Mouse (Mus musculus) kidney, adult 18-20 months (tissue): ENCODE results near the gene Rtn4rl1.

Experiments
- DNase-seq: peaks from one replicate; pipeline ENCODE4 v3.0.0; 2021

Gene Rtn4rl1

GRCm38 (mm10) chr11:75214081-75214950, 20.7 kb downstream of the Rtn4rl1 start:
- DNase-seq = peak; percentile 49

DNA sequence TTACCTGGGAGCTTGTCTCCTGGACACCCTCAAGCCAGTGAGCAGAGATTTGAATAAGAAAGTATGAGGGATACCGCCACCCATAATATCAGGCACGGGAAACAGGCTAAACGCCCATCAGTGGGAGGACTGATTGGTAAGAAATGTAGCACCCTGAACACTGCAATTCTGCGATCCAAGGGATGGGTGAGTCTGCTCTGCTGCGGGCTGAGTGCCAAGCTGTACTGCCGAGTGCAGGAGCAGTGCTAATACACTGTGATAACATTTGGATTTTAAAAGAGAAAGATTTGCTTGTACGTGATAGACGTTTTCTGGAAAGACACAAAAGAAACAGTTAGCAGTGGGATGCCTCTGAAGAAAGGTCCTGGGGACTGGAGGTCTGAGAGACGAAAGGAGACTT, 26.5 kb downstream of the Rtn4rl1 start:
- no peak for DNase-seq

DNA sequence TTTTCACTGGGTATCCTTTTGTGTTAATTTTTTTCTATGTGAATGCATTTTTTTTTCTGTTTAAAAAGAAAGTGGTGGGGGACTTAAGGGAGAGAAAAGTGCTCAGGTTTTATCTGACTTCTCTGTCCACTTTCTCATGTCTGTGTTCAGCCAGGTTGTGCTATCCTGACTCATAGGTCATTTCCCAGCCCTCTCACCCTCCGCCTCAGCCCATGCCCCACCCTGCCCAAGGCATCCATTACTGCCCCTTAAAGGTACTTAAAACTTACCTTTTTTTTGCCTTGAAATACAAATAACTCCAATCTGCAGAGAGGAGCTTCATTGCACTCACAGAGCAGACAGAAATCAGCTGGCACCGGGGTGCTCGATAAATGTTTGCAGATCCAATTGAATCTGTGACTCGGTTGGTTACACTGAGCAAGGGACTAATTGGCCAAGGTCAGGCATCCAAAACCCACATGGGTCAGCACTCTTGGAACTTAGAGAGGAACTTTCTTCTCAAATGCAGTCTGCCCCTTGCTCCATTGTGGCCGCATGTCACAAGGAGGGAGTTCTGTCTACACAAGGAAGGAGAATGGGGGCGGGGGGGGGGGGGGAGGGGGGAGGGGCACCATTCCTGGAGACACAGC, 27.0 kb downstream of the Rtn4rl1 start:
- DNase-seq = no peak

DNA sequence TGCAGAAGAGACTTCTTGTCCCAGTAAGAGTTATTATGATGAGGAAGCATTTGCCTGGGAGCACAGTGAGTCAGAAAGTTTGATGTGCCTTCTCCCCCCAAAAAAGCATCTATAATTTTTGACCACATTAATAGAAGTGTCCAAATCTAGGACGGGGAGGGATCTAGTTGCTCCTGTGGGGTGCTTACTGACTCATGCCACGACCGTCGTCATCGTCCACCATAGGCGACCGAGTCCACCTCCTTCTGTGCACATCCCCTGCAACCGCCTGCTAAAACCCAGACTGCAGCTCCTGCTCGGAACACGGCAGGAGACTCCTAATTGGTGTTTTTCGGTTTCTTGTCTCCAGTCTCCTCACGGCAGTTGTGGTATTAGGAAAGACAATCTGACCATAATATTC, 30.5 kb downstream of the Rtn4rl1 start:
- no peak for DNase-seq

GRCm38 (mm10) chr11:75224835-75225234, 31.3 kb downstream of the Rtn4rl1 start:
- no peak for DNase-seq

DNA sequence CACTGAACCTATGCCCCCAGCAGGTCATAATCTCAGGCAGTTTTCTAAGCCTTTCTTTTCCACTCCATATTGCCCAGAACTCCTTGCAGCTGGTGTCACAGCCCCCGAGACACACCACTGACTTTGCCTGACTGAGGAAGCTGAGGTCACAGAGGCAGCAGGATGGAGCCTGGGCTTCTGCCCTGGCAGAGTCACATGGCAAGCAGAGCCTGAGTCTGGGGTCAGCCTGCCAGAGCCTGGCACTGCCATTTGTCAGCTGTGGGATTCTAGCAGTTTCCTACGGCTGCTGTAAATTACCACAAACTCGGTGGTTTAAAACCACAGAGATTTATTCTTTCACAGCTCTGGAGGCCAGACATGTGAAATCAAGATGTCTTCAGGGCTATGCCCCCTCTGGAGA, 34.0 kb downstream of the Rtn4rl1 start:
- DNase-seq = no peak

GRCm38 (mm10) chr11:75229289-75229688, 35.7 kb downstream of the Rtn4rl1 start:
- DNase-seq = no peak

DNA sequence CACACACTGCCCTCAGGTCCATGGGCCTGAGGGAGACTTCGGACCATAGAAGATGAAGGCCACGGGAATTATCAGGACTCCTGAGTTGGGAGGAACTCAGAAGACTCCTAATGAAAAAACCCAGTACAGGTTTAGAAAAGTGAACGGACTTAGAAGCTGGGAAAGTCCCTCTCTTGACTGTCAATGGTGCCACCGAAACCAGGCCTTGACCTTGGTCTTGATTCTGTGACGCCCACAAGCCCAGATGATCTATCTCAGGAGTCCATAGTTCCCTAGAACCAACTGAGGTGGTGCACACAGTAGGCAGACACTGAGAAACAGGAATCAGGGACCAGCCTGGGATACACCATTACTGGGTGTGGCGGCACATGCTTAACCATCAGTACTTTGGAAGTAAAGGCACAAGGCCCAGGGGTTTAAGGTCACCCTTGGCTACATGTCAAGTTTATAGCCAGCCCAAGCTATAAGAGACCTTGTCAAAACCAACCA, 36.7 kb downstream of the Rtn4rl1 start:
- no peak for DNase-seq

- peak; percentile 81 for DNase-seq
Observed at GRCm38 (mm10) chr11:75231756-75232155, 38.2 kb downstream of the Rtn4rl1 start.

DNA sequence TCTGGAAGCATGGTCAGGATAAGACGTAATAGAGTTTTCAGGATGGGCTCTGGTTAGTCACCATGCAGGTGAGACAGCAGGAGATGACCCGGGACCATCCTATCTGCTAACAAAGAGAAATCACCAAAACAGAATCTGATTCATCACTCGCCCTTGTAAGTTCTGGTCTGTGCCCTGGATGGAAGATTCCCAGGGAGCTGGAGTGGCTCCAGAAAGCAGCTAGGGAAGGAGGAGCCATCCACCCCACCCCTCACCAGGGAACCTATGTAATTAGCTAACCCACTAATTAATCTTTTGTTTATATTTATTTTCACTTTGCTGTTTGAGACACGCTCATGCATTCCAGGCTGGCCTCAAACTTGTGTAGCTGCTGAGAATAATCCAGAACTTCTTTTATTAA, 38.9 kb downstream of the Rtn4rl1 start:
- DNase-seq = no peak

DNA sequence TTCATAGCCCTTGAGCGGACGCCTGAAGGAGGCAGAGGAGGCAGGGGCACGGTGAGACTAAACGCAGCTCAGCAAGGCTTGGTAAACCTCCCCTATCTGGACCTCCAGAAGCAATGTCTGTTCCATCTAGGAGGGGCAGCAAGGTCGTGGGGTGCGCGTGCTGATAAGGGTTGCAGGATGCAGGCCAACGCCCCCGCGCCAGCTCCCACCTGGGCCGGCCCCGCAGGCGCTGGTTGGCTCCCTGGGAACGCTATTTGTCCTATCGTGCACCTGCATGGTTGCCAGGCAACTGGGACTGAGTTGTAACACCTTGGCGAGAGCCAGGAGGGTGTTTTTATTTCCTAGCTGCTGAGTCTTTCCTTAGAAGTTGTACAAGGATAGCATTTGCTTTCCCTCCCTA, 41.2 kb downstream of the Rtn4rl1 start:
- peak; percentile 47 for DNase-seq

DNA sequence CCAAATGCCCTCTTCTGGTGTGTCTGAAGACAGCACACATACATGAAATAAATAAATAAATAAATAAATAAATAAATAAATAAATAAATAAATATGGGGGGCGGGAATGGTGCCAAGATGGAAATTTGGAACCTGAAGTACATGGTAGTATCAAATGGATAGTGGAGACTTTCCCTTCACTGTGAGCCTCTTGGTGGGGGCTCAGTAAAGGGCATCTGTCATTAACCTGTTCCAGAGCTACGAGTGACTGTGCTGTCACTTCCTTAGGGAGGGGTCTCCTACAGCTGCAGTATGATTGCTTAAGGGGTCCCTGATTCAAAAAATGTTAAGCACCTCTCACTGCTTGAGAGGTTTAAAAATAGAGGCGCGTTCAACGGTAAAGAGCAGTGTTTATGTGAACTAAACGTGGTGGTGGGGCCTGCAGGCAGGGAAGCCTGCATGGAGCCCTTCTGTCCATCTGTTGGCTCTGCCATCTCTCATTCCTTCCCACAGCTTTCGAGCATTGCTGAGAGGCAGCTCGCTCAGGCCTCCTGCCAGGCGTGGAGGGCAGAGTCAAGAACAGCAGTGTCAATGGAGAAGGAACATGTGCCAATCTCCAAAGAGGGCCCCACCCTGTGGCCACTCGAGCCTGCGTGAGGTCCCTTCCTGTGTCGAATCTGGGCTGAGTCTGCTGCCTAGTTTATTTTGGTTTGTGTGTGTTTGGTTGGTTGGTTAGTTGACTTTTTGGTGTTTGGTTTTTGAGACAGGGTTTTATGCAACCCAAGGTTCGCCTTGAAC, 46.8 kb downstream of the Rtn4rl1 start:
- no peak for DNase-seq

DNA sequence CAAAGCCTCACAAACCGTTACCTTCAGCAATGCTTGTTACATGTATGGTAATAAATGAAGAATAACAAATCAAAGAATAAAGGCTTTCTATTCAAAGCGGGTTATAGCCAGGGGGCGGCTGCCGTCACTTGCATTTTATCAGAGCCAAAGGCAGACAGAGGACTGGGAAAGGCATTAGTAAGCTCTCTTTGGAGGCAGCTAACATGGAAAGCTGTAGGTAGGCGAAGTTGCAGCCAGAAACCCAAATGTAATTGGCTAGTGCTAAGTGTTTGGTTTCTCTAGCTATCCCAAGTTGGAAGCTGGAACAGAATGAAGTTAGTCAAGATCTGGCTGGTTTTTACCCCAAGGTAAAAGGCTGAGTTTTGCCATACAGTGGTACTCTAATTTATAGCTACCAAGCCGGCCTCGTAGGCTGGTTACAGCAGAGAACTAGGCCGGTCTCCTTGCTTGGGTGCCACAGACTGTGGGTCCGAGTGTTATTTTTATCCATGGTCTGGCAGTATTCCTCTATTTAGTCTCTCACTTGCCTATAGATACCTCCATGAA, 49.2 kb downstream of the Rtn4rl1 start:
- DNase-seq = no peak

GRCm38 (mm10) chr11:75244368-75245275, 51.0 kb downstream of the Rtn4rl1 start:
- no peak for DNase-seq

GRCm38 (mm10) chr11:75245372-75246330, 52.1 kb downstream of the Rtn4rl1 start:
- DNase-seq = no peak

GRCm38 (mm10) chr11:75246589-75246988, 53.0 kb downstream of the Rtn4rl1 start:
- peak; percentile 67 for DNase-seq

DNA sequence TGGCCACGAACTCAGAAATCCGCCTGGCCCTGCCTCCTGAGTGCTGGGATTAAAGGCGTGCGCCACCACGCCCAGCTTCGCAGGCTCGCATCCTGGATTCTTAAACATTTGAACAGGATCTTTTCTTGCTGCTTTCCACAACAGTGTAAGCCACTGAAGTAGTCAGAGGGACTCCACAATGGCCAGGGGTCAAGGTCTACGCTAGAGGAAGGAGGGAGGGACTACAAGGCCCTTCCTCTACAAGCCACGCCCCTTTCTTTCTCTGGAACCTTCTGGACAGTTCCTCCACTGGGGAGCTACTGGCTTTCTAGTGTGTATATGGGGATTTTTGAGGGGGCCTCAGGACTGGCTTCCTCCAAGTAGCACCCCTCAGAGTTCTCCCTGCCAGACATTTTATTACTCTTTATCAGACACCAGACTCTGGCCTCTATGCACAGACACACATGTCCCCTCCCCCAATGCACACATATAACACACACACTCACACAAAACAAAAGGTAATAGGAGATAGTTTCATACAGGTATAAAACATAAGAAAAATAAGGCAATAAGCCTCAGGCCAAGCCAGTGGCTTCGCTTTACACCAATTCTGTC, 53.7 kb downstream of the Rtn4rl1 start:
- no peak for DNase-seq

DNA sequence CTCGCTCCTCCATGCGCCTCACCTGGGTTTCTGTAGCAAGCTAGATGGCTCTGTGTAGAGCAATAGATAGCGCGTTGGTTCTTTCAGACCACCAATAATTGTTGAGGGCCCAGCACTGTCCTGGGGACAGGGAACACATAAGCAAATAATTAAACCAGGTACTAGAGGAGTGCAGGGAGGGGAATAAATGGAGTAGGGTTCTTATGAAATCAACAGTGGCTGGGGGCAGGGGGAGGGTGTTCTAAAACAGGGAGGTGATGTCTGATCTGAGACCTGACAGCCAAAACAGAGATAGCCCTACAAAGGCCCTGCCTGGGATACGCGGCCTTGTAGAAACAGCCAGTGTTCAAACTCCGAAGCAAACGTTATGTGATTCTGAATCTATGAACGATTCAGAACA, 56.0 kb downstream of the Rtn4rl1 start:
- DNase-seq = no peak

DNA sequence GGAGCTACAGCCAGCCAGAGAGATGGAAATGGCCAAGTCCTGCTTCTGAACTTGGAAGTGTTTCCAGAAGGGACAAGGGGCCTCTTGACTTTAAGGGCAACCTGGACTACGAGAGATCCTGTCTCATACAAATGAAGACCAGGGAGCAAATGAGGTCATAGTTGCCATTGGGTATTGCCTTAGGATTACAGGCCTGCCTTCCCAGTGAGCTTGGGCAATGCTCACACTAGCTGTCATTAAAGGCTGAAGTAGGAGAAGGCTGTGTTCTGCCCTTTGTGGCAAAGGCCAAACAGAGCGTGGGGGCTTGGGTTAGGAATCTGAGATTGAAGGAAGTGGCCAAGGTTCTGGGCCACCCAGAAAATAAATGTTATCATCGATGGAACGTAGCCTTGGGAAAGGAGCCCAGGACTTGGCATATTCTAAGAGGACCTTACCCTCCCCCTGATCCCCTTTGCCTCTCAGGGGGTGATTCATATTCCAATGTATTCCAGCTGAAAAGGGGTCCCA, 57.5 kb downstream of the Rtn4rl1 start:
- DNase-seq = no peak

DNA sequence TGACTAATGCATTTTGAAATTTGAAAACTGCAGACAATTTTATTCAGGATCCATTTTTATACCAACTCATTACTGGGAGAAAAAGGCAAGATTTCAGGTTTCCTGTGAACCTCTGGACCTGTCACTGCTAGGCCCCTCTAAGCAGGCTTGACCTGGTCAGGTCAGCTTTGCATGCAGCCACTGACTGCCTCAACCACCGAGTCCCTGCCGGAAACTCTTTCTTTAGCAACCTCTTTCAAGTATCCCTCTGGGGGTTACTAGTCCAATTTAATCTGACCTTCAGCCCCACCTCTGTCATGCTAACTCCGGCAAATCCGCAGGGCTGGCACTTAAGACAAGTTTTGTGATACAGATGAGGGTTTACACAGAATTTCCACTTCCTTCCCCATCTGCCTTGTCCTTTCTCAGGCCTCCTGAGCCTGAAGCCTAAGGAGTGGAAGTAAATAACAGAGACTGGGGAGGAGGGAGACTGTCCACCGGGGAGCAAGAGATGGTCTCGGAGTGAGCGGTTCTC, 58.0 kb downstream of the Rtn4rl1 start:
- DNase-seq = no peak
